Mouse (Mus musculus): ENCODE results near the gene Hddc3.

GRCm38 (mm10) chr7:80323336-80323735, 19.6 kb upstream of the Hddc3 start:
- no peak for TF ChIP-seq CEBPB (IDR thresholded peaks at IDR 0.05; ENCODE audit: insufficient read depth, poor library complexity, severe bottlenecking)
- TF ChIP-seq USF1 (IDR thresholded peaks at IDR 0.05; ENCODE audit: low read depth), result no peak
- TF ChIP-seq MYOG (IDR thresholded peaks at IDR 0.05; ENCODE audit: control insufficient read depth in 1 of 3, insufficient read depth in 1 of 3, insufficient read length in 2 of 3, low read depth in 2 of 3), result no peak

All from myocyte (in vitro differentiated cells).